Mouse (Mus musculus): Measurements from ENCODE around the gene Spata32. TPM values are rescaled to one million over a fixed set of nuclear protein-coding genes. Genes with fewer than 3 reads are reported as not detected.

Spata32 gene
- polyA plus RNA-seq, 1 experiment from 2014 or later: not detected

DNA sequence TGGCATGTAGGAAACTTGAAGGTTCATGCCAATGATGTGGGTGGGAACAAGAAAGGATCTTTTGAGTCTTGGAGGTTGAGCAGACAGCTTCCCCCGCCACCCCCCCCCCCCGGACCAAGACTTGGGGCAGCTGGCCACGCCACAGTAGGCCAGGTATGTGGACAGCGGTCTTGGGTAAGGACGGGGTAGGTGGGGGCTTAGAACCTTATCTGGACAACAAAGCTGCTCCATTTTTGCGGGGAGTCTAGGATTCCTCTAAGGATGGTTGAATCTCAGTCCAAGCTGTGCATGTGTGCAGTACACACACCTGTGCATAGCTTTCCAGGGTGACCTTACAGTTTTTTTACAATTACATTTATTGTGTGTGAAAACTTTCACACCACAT, 277 bp upstream of the Spata32 start:
- ATAC-seq (replicated peaks; ENCODE audit: low FRiP score, low read depth): no peak; the same call in 1 of the 2 replicates

DNA sequence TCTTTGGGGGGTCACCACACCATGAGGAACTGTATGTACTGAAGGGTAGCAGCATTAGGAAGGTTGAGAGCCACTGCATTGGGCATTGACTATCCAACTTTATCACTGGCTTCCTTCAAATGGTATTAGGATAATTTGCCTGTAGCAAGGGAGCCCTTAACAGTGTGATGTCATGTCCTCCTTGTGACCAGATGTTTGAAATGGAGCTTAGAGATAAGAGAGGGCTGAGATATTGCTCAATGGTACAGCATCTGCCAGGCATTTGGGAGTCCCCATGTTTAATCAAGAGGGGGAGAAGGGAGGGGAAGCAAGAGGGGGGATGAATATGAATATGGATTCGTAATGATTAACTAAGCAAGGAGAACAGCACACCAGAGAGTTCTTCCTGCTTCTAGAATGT, 2.9 kb downstream of the Spata32 start:
- no peak for TF ChIP-seq CTCF (IDR thresholded peaks at IDR 0.05; ENCODE audit: low read depth)
- no peak for DNase-seq (ENCODE audit: low spot score)
- Histone ChIP-seq H3K4me1 (replicated peaks; ENCODE audit: insufficient read depth, low read length) (0 out of 2 replicates have a peak, but pooled peaks cover 14% of the 10 kb centered on the region), H3K36me3 (ENCODE audit: insufficient read depth, low read length) (peaks cover 6% of the 10 kb centered on the region; the same call in 1 of the 2 replicates), H3K9ac (ENCODE audit: low read depth, low read length) (no peak overlapping the region), H3K27me3 (ENCODE audit: insufficient read depth, low read length) (no peaks in the 10 kb centered on the region), H3K4me2 (ENCODE audit: low read length) (no peak overlapping the region), H3K9me3 (replicated peaks; ENCODE audit: low read length) (no peaks in the 10 kb centered on the region), H3K27ac (no peak overlapping the region), H3K4me3 (replicated peaks; ENCODE audit: low read depth, low read length) (no peak overlapping the region)
- 89% methylated on average over 1 of the region's 1 CpGs for WGBS
- no peak for ATAC-seq (replicated peaks; ENCODE audit: low FRiP score, low read depth)

More for the DNA sequence above, 277 bp upstream of the Spata32 start:
- Histone ChIP-seq H3K9me3 (replicated peaks; ENCODE audit: low read length) (no peaks in the 10 kb centered on the region), H3K27ac (no peak overlapping the region), H3K27me3 (ENCODE audit: insufficient read depth, low read length) (no peaks in the 10 kb centered on the region), H3K4me3 (replicated peaks; ENCODE audit: low read depth, low read length) (peak overlapping the region; percentile 31), H3K4me1 (replicated peaks; ENCODE audit: insufficient read depth, low read length) (0 out of 2 replicates have a peak, but pooled peaks cover 14% of the 10 kb centered on the region), H3K9ac (ENCODE audit: low read depth, low read length) (0 out of 2 replicates have a peak overlapping the region, but pooled peaks have one; percentile 52), H3K36me3 (ENCODE audit: insufficient read depth, low read length) (peaks cover 23% of the 10 kb centered on the region; the same call in 1 of the 2 replicates), H3K4me2 (ENCODE audit: low read length) (peak overlapping the region; percentile 75)
- no peak for TF ChIP-seq CTCF (IDR thresholded peaks at IDR 0.05; ENCODE audit: low read depth)
- DNase-seq (ENCODE audit: low spot score): no peak
- 13% methylated on average over 6 of the region's 6 CpGs for WGBS

DNA sequence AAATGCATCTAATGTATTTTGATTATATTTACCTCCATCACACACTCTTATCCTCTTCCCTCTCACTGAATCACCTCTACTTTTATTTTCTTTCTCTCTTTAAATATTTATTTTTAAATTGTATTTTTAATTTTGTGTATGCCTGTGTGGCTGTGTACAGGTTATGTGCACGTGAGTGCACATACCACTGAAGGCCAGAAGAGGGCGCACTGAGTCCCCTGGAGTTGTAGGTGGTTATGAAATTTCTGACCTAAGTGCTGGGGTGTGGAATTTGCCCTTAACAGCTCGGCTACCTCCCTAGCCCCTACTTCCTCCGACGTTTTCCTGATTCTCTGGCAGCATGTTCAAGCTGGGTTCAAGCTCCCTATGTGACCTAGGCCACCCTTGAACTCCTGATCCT, 4.5 kb downstream of the Spata32 start:
- no peaks in the 10 kb centered on the region for H3K27me3 ChIP-seq (ENCODE audit: insufficient read depth, low read length)
- H3K4me3 ChIP-seq (replicated peaks; ENCODE audit: low read depth, low read length): no peak overlapping the region
- no peak for ATAC-seq (replicated peaks; ENCODE audit: low FRiP score, low read depth)
- no peak for DNase-seq (ENCODE audit: low spot score)
- TF ChIP-seq CTCF (IDR thresholded peaks at IDR 0.05; ENCODE audit: low read depth): peak; percentile 30; the same call in 1 of the 2 replicates
- no peak overlapping the region for H3K27ac ChIP-seq
- no peaks in the 10 kb centered on the region for H3K36me3 ChIP-seq (ENCODE audit: insufficient read depth, low read length)
- H3K4me1 ChIP-seq (replicated peaks; ENCODE audit: insufficient read depth, low read length): 0 out of 2 replicates have a peak, but pooled peaks cover 13% of the 10 kb centered on the region
- H3K4me2 ChIP-seq (ENCODE audit: low read length): no peak overlapping the region
- H3K9me3 ChIP-seq (replicated peaks; ENCODE audit: low read length): no peaks in the 10 kb centered on the region
- 87% methylated on average over 5 of the region's 5 CpGs for WGBS
- no peak overlapping the region for H3K9ac ChIP-seq (ENCODE audit: low read depth, low read length)

DNA sequence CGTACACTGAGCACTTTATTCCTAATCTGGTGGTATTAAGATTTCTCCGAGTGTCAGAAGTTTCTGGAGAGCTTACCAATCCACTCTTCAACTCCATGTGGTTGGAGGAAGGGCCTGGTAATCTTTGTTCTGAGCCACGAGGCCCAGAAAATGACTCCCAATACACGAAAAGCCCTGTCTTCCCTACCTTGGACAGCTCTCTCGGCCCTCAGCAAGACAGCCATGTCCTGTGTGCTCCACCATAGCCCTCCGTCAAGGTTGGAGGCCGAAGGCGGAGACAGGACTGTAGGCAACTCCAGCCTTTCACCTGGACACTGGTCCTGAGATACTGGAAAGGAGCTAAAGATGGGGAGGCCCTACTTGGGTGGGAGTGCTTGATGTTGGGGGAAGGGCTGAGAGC, 7.9 kb downstream of the Spata32 start:
- Histone ChIP-seq H3K4me1 (replicated peaks; ENCODE audit: insufficient read depth, low read length) (no peaks in the 10 kb centered on the region), H3K9me3 (replicated peaks; ENCODE audit: low read length) (no peaks in the 10 kb centered on the region), H3K9ac (ENCODE audit: low read depth, low read length) (no peak overlapping the region), H3K27me3 (ENCODE audit: insufficient read depth, low read length) (no peaks in the 10 kb centered on the region), H3K27ac (no peak overlapping the region), H3K36me3 (ENCODE audit: insufficient read depth, low read length) (no peaks in the 10 kb centered on the region), H3K4me2 (ENCODE audit: low read length) (no peak overlapping the region), H3K4me3 (replicated peaks; ENCODE audit: low read depth, low read length) (no peak overlapping the region)
- TF ChIP-seq CTCF (IDR thresholded peaks at IDR 0.05; ENCODE audit: low read depth): no peak
- WGBS: 59% methylated on average over 8 of the region's 8 CpGs
- no peak for DNase-seq (ENCODE audit: low spot score)
- ATAC-seq (replicated peaks; ENCODE audit: low FRiP score, low read depth): no peak

DNA sequence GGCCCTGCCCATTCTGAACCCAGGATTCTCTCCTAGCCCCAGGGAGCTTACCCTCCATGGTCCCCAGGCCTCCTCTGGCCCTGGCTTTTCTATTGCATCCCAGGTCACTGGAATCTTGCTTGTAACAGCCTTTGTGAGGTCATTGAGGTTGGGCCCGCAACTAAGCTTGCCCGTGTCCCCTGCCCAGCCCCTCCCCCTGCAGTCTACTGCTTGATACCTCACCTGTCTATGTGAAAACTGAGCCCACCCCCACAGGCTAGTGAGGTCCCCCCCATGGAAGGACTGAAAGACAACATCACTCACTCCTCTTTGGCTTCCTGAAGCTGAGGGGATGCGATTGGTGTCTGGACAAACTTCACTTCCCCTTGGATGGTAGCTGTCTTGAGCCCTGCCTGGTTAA, 9.8 kb downstream of the Spata32 start, which contains the start of gene 1700023F06Rik:
Gene 1700023F06Rik (minus strand): TSS at position 101 of the 400 bp plus-strand sequence.
- H3K4me2 ChIP-seq (ENCODE audit: low read length): no peak within 1 kb of the TSS
- H3K27me3 ChIP-seq (ENCODE audit: insufficient read depth, low read length): no peaks in the 10 kb centered on the region
- no peaks in the 10 kb centered on the region for H3K36me3 ChIP-seq (ENCODE audit: insufficient read depth, low read length)
- no peak for ATAC-seq (replicated peaks; ENCODE audit: low FRiP score, low read depth)
- H3K4me1 ChIP-seq (replicated peaks; ENCODE audit: insufficient read depth, low read length): no peaks in the 10 kb centered on the region
- no peak within 1 kb of the TSS for H3K4me3 ChIP-seq (replicated peaks; ENCODE audit: low read depth, low read length)
- no peak within 1 kb of the TSS for H3K27ac ChIP-seq
- DNase-seq (ENCODE audit: low spot score): no peak
- no peak for TF ChIP-seq CTCF (IDR thresholded peaks at IDR 0.05; ENCODE audit: low read depth)
- no peaks in the 10 kb centered on the region for H3K9me3 ChIP-seq (replicated peaks; ENCODE audit: low read length)
- no peak within 1 kb of the TSS for H3K9ac ChIP-seq (ENCODE audit: low read depth, low read length)
- WGBS: 89% methylated on average over 3 of the region's 3 CpGs

DNA sequence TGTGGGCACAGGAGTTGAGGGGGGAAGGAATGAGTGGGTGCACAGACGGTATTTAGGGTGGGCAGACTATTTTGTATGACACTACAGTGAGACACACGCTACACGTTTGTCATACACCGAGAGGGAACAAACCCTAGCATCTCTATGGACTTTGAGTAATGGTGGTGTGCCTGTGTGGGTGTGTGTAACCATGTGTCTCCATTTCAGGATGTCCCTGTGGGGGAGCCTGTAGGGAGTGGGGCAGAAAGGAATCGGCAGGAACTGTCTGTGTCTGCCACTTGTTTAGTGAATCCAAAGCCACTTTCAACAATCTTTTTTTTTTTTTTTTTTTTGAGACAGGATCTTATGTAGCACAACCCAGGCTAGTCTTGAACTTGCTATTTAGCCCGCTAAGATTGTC, 12.0 kb downstream of the Spata32 start:
- no peak for TF ChIP-seq CTCF (IDR thresholded peaks at IDR 0.05; ENCODE audit: low read depth)
- no peaks in the 10 kb centered on the region for H3K27me3 ChIP-seq (ENCODE audit: insufficient read depth, low read length)
- 92% methylated on average over 6 of the region's 6 CpGs for WGBS
- no peaks in the 10 kb centered on the region for H3K36me3 ChIP-seq (ENCODE audit: insufficient read depth, low read length)
- ATAC-seq (replicated peaks; ENCODE audit: low FRiP score, low read depth): no peak
- no peak overlapping the region for H3K4me3 ChIP-seq (replicated peaks; ENCODE audit: low read depth, low read length)
- no peak overlapping the region for H3K27ac ChIP-seq
- H3K9me3 ChIP-seq (replicated peaks; ENCODE audit: low read length): no peaks in the 10 kb centered on the region
- DNase-seq (ENCODE audit: low spot score): no peak
- H3K9ac ChIP-seq (ENCODE audit: low read depth, low read length): no peak overlapping the region
- H3K4me2 ChIP-seq (ENCODE audit: low read length): no peak overlapping the region
- no peaks in the 10 kb centered on the region for H3K4me1 ChIP-seq (replicated peaks; ENCODE audit: insufficient read depth, low read length)

DNA sequence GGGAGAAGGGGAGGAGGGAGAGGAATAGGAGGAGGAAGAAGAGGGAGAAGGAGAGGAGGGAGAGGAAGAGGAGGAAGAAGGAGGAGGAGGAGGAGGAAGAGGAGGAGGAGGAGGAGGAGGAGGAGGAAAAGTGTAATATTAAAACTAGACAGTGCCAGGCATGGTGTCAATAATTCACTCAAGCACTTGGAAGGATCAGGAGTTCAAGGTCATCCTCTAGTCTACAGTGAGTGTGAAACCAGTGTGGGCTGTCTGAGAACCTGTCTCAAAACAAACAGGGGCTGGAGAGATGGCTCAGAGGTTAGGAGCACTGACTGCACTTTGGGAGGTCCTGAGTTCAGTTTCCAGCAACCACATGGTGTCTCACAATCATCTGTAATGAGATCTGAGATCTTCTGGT, 15.9 kb downstream of the Spata32 start:
- peaks cover 23% of the 10 kb centered on the region for H3K27me3 ChIP-seq (ENCODE audit: insufficient read depth, low read length)
- no peak overlapping the region for H3K4me3 ChIP-seq (replicated peaks; ENCODE audit: low read depth, low read length)
- H3K9ac ChIP-seq (ENCODE audit: low read depth, low read length): no peak overlapping the region
- H3K4me1 ChIP-seq (replicated peaks; ENCODE audit: insufficient read depth, low read length): peaks cover 8% of the 10 kb centered on the region
- no peak for DNase-seq (ENCODE audit: low spot score)
- no peak for ATAC-seq (replicated peaks; ENCODE audit: low FRiP score, low read depth)
- H3K4me2 ChIP-seq (ENCODE audit: low read length): no peak overlapping the region
- no peak for TF ChIP-seq CTCF (IDR thresholded peaks at IDR 0.05; ENCODE audit: low read depth)
- H3K27ac ChIP-seq: no peak overlapping the region
- H3K9me3 ChIP-seq (replicated peaks; ENCODE audit: low read length): no peaks in the 10 kb centered on the region
- H3K36me3 ChIP-seq (ENCODE audit: insufficient read depth, low read length): no peaks in the 10 kb centered on the region
